Mouse (Mus musculus): ENCODE data around the gene Olfr1155.

Olfr1155 gene

GRCm38 (mm10) chr2:87945037-87945436 lies at the start of gene Olfr1155:
TSS of gene Olfr1155 (minus strand) at chr2:87945137.
- CTCF ChIA-PET: no interaction called here

GRCm38 (mm10) chr2:87989813-87990212 lies 44.9 kb upstream of the Olfr1155 start, which contains the start of gene Olfr1158:
TSS of gene Olfr1158 (plus strand) at chr2:87990113.
- POLR2A ChIA-PET: no interaction called here

More at GRCm38 (mm10) chr2:87945037-87945436, at the start of gene Olfr1155:
- POLR2A ChIA-PET: no interaction called here

GRCm38 (mm10) chr2:87974563-87974962 lies 29.6 kb upstream of the Olfr1155 start, which contains the start of gene Olfr74:
TSS of gene Olfr74 (minus strand) at chr2:87974663.
- ChIA-PET CTCF (no interaction called here), POLR2A (no interaction called here)

More at GRCm38 (mm10) chr2:87989813-87990212, 44.9 kb upstream of the Olfr1155 start, which contains the start of gene Olfr1158:
- CTCF ChIA-PET: no interaction called here

GRCm38 (mm10) chr2:87968199-87968598 lies 23.3 kb upstream of the Olfr1155 start, which contains the start of gene Olfr1157:
TSS of gene Olfr1157 (minus strand) at chr2:87968299.
- POLR2A ChIA-PET: no interaction called here
- CTCF ChIA-PET: no interaction called here

GRCm38 (mm10) chr2:87953000-87953399 lies 8.1 kb upstream of the Olfr1155 start, which contains the start of gene Olfr1156:
TSS of gene Olfr1156 (minus strand) at chr2:87953100.
- CTCF ChIA-PET: no interaction called here
- POLR2A ChIA-PET: no interaction called here

GRCm38 (mm10) chr2:87905066-87905465 lies 39.9 kb downstream of the Olfr1155 start, which contains the start of gene Olfr1154:
TSS of gene Olfr1154 (minus strand) at chr2:87905166.
- ChIA-PET CTCF (no interaction called here), POLR2A (no interaction called here)

GRCm38 (mm10) chr2:87894662-87895061 lies 50.3 kb downstream of the Olfr1155 start, which contains the start of gene Olfr1153:
TSS of gene Olfr1153 (plus strand) at chr2:87894962.
- CTCF ChIA-PET: no interaction called here
- POLR2A ChIA-PET: no interaction called here
